Mouse (Mus musculus) testis, adult 2 months (tissue): ENCODE measurements at regions not wholly inside any gene's neighbourhood (a gene's known extent, or its start where the extent isn't known, plus 50 kb on each side); places are given as distances from the start of the nearest gene placed in this dataset.

ENCODE experiments used
- H3K27ac ChIP-seq: fragments of 200-500 bp; 2 replicates; pipeline ENCODE4 v1.5.1; 2012; ENCODE audit warnings: low read depth, low read length; ENCODE audit not compliant: control insufficient read depth, insufficient read depth
- H3K27me3 ChIP-seq: fragments of 200-500 bp; 2 replicates; pipeline ENCODE4 v1.6.1; 2012; ENCODE audit warnings: mild to moderate bottlenecking, low read length, moderate library complexity; ENCODE audit not compliant: control insufficient read depth, insufficient read depth
- H3K36me3 ChIP-seq: fragments of 200-500 bp; 2 replicates; pipeline ENCODE4 v1.6.1; 2012; ENCODE audit warnings: mild to moderate bottlenecking, low read length; ENCODE audit not compliant: control insufficient read depth, insufficient read depth
- H3K4me1 ChIP-seq: fragments of 200-500 bp; 2 replicates; pipeline ENCODE4 v1.6.1; 2012; ENCODE audit warnings: low read length; ENCODE audit not compliant: control insufficient read depth, insufficient read depth
- H3K4me3 ChIP-seq: fragments of 200-500 bp; 2 replicates; pipeline ENCODE4 v1.5.1; 2012; ENCODE audit warnings: low read depth, mild to moderate bottlenecking, low read length, moderate library complexity, mixed read lengths; ENCODE audit not compliant: control insufficient read depth
- CTCF ChIP-seq: fragments of 200-500 bp; IDR thresholded peaks from 2 replicates; pipeline ENCODE4 v1.5.1; 2012; ENCODE audit warnings: low read depth, mild to moderate bottlenecking, inconsistent platforms, low read length, moderate library complexity; ENCODE audit not compliant: control insufficient read depth, insufficient read depth, insufficient replicate concordance
- POLR2A ChIP-seq: fragments of 200-500 bp; IDR thresholded peaks from 2 replicates; pipeline ENCODE4 v1.6.1; 2012; ENCODE audit warnings: low read depth, mild to moderate bottlenecking, inconsistent platforms, low read length, moderate library complexity; ENCODE audit not compliant: control insufficient read depth

DNA sequence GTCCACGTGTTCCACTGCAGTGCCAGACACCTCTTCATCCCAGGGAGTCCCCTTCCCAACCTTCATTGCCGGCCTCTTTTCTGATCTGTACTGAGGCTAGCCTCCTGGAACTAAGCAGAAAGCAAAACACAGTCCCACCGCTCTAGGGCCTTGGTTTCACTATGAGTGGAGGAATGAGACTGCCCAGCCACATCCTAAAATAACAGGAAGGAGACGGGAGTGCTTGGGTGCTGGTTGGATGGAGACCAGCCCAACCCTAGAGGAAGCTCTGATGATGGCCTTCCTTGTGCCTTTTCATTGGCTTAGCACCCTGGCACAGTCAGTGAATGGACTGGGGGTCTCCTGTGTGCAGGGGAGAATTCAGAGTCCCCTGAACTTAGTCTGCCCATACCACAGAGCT is 177.4 kb downstream of the Tmem132e start:
- Histone ChIP-seq H3K36me3 (no peaks in the 10 kb centered on the region), H3K27me3 (no peaks in the 10 kb centered on the region), H3K27ac (no peak overlapping the region)

DNA sequence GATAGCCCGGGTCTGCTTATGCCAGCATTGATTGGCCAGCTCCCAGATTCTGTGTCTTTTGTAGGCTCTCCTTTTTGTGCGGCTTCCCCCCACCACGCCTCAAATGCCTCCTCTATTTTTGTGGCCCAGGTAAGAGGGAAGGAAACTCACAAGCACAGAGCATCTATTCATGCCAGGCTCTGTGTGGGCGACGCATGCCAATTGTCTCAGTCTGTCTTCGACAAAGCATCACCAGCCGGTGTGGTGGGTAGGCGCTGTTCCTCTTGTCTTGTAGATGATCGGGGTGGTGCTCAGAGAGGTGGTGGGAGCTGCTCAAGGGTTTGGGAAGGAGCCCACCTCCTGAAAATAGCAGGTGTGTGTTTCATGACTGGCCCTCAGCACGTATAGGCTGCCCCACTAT is 175.5 kb downstream of the Tmem132e start:
- no peaks in the 10 kb centered on the region for H3K36me3 ChIP-seq
- no peak overlapping the region for H3K27ac ChIP-seq
- TF ChIP-seq POLR2A (no peak), CTCF (no peak)
- no peaks in the 10 kb centered on the region for H3K4me1 ChIP-seq
- no peak overlapping the region for H3K4me3 ChIP-seq
- H3K27me3 ChIP-seq, result no peaks in the 10 kb centered on the region

More for the DNA sequence above, 177.4 kb downstream of the Tmem132e start:
- no peaks in the 10 kb centered on the region for H3K4me1 ChIP-seq
- no peak overlapping the region for H3K4me3 ChIP-seq
- no peak for TF ChIP-seq CTCF
- no peak for TF ChIP-seq POLR2A

DNA sequence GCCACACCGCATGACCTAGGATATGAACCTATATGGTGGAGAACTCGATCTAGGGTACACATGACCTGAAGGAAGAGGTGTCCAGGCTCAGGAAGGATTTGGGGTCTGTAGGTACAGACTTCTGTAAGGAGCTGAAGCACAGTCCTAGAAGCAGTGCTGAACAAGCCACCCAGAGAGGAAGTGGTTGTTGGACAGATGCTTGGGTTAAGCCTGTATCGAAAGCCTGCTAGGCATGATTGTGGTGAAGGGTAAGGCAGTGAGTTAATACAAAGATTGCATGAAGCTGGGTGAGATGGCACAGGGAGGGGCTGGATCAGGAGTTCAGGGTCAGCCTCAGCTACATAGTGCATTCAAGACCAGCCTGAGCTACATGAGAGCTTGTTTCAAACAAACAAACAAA is 153.3 kb downstream of the Tmem132e start:
- Histone ChIP-seq H3K36me3 (no peaks in the 10 kb centered on the region), H3K27me3 (no peaks in the 10 kb centered on the region), H3K4me1 (no peaks in the 10 kb centered on the region), H3K27ac (no peak overlapping the region), H3K4me3 (no peak overlapping the region)
- TF ChIP-seq CTCF (no peak), POLR2A (no peak)

DNA sequence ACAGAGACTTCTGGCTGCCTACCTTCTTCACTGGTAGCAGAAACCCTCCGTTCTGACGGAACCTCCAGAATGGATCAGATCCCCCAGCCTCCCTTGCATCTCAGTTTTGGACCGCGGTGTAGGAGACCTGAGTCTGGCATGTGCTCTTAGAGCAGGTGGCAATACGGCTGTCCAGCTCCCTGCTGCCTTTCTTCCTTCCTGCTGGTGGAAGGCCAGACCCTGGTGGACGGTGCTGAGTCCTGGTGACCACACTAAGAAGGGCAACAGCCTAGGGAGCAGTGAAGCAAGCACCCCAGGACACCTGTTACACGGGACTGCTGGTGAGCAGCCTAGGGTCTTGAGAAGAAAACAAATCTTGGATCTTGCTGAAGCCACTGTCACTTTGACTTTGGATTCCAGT is 152.7 kb downstream of the Tmem132e start:
- Histone ChIP-seq H3K27ac (no peak overlapping the region), H3K36me3 (no peaks in the 10 kb centered on the region), H3K4me3 (no peak overlapping the region), H3K4me1 (no peaks in the 10 kb centered on the region), H3K27me3 (no peaks in the 10 kb centered on the region)
- no peak for TF ChIP-seq POLR2A
- TF ChIP-seq CTCF, result no peak

DNA sequence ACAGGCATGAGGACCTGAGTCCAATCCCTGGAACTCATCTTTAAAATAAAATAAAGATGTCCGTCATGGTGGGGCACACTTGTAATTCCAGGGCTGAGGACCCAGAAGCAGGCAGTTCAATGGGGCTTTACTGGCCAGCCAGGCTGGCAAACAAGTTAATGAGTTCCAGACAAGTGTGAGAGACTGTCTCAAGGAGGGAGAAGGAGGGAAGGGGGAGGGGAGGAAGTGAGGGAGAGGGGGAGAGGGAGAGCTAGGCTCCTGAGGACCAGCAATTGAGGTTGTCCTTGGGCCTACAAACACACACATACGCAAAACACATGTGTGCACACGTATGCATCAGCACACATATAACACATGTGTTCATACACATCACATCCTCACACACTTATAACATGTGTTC is 149.2 kb downstream of the Tmem132e start:
- no peak overlapping the region for H3K27ac ChIP-seq
- no peaks in the 10 kb centered on the region for H3K4me1 ChIP-seq
- TF ChIP-seq POLR2A, result no peak
- TF ChIP-seq CTCF, result no peak
- no peaks in the 10 kb centered on the region for H3K36me3 ChIP-seq
- H3K4me3 ChIP-seq, result no peak overlapping the region
- H3K27me3 ChIP-seq, result no peaks in the 10 kb centered on the region

DNA sequence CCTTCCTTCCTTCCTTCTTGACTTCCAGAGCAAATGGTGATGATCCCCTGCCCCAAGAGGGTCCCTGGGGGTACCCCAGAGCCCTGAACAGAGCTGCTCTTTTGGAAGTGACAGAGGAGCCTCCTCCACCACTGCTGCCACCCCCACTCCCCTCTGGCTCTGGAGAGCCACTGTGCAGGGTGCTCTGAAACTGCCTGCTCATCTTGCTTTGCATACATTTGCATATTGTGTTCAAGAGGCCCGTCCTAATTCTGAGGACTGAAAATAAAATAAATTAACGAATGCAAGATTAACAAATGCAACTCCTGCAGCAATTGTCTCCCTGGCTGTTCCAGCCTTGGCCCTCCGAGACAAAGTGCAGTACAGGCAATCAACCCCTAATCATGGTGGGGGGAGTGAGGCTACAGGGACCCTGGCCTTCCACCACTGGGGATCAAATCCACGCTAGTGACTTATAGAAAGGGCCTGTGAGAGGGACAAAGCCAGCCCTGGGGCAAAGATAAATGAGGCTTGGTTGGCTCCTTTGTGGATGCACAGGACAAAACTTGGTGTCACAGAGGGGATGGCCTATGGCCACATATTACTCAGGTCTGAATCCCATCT is 134.6 kb downstream of the Tmem132e start:
- no peak overlapping the region for H3K4me3 ChIP-seq
- no peaks in the 10 kb centered on the region for H3K36me3 ChIP-seq
- no peaks in the 10 kb centered on the region for H3K27me3 ChIP-seq
- no peak for TF ChIP-seq POLR2A
- TF ChIP-seq CTCF, result no peak
- H3K27ac ChIP-seq, result no peak overlapping the region
- no peaks in the 10 kb centered on the region for H3K4me1 ChIP-seq

DNA sequence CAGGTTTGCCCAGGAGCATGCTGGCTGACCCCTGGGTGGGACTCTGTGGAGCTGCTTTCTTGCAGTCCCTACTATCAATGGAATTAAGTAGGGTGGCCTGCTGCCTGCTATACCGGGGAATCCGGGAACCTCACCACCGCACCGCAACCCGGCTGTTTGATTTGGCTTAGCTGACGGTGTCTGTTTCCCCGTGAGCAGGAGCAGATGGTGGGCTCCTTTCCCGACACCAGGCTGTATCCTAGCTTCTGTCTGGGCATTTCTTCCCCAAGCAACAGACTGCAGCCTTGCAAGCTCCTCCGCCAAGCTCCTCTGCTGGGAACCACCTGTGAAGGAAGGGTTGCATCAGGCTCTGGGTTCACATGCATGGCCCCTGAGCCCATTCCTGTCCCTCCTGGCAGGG is 132.7 kb downstream of the Tmem132e start:
- Histone ChIP-seq H3K36me3 (no peaks in the 10 kb centered on the region), H3K27me3 (no peaks in the 10 kb centered on the region), H3K4me3 (no peak overlapping the region), H3K4me1 (no peaks in the 10 kb centered on the region), H3K27ac (no peak overlapping the region)
- TF ChIP-seq POLR2A (no peak), CTCF (no peak)

DNA sequence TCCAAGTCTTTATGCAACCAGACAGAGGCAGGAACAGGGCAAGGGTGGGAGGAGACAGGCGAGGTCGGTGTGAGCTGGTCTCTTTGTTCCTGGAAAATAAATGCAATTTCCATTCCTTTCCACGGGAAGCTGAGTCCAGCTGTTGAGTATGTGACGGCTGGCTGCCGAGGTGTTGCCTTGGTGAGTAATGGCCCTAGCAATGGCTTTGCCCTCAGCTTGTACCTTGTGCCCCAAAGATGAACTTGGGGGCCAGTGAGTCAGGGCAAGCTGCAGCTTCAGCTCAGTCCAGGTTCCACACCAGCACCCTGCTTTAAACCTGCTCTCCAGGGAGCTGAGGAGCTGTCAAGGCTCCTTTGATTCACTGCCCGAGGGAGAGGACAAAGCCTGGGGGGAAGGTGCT is 130.0 kb downstream of the Tmem132e start:
- Histone ChIP-seq H3K27ac (no peak overlapping the region), H3K36me3 (no peaks in the 10 kb centered on the region), H3K4me1 (no peaks in the 10 kb centered on the region), H3K4me3 (no peak overlapping the region), H3K27me3 (no peaks in the 10 kb centered on the region)
- no peak for TF ChIP-seq CTCF
